In genomic region chr10:112851997-112852396, GRCm38 (mm10) we compare ENCODE assay signal across 25 mouse cellular contexts.
"Had no signal": no experiment of that assay in that cellular context is flagged by ENCODE, and none has a peak within 500 bp of the region (broad histone marks: within the 10 kb centered on the region; RNA-seq: fewer than 3 reads in every experiment).

No protein-coding gene starts in this region.

- H3K4me3 ChIP-seq: heart, embryonic 10.5 days; heart, embryonic 12.5 days; intestine, embryonic 15.5 days; layer of hippocampus, adult 2 months; limb, embryonic 13.5 days; limb, embryonic 15.5 days; liver, embryonic 12.5 days had no signal

- H3K9me3 ChIP-seq: heart, embryonic 10.5 days; heart, embryonic 12.5 days; intestine, embryonic 15.5 days; limb, embryonic 15.5 days; liver, embryonic 12.5 days had no signal

- H3K27ac ChIP-seq: heart, embryonic 10.5 days; hindbrain, embryonic 14.5 days; intestine, embryonic 15.5 days; layer of hippocampus, adult 2 months; limb, embryonic 13.5 days; limb, embryonic 15.5 days; liver, embryonic 12.5 days; liver, embryonic 14.5 days had no signal

- H3K9ac ChIP-seq: heart, embryonic 12.5 days; hindbrain, embryonic 14.5 days; intestine, embryonic 15.5 days; limb, embryonic 13.5 days; limb, embryonic 15.5 days; liver, embryonic 12.5 days; liver, embryonic 14.5 days had no signal

- DNase-seq: gastrocnemius, postnatal 14 days; gastrocnemius, postnatal 36 days; heart, adult 18-20 months; heart, postnatal 10 days; heart, postnatal 36 days; kidney, adult 18-20 months; kidney, adult 8-10 months; kidney, postnatal 10 days; kidney, postnatal 25 days; kidney, postnatal 4 days; layer of hippocampus, adult 9-11 months; layer of hippocampus, postnatal 36 days; left cerebral cortex, postnatal 4 days had no signal

- H3K4me2 ChIP-seq: heart, embryonic 12.5 days; hindbrain, embryonic 14.5 days; intestine, embryonic 15.5 days; limb, embryonic 13.5 days; limb, embryonic 15.5 days; liver, embryonic 12.5 days had no signal

- H3K4me1 ChIP-seq: heart, embryonic 10.5 days; heart, embryonic 12.5 days; intestine, embryonic 15.5 days; limb, embryonic 13.5 days; limb, embryonic 15.5 days; liver, embryonic 12.5 days had no signal

- H3K27me3 ChIP-seq: heart, embryonic 12.5 days; intestine, embryonic 15.5 days; limb, embryonic 13.5 days; limb, embryonic 15.5 days; liver, embryonic 12.5 days had no signal

- ATAC-seq: hindbrain, embryonic 16.5 days; inflammation-experienced regulatory T-cells, adult 6 months; intestine, embryonic 15.5 days; intestine, postnatal 0 days; liver, embryonic 12.5 days had no signal

- H3K36me3 ChIP-seq: heart, embryonic 10.5 days; heart, embryonic 12.5 days; intestine, embryonic 15.5 days; limb, embryonic 13.5 days; limb, embryonic 15.5 days; liver, embryonic 12.5 days had no signal
